In genomic region chr6:114042332-114042731, GRCm38 (mm10) we compare ENCODE assay signal across 9 mouse cellular contexts. TPM values are rescaled to one million over a fixed set of nuclear protein-coding genes. Genes with fewer than 3 reads are reported as not detected.
DNase-seq lines count a peak whose midpoint lies in the region; ATAC-seq and TF ChIP-seq lines count a peak whose summit lies in the region.
"Had no signal": no experiment of that assay in that cellular context is flagged by ENCODE, and none has a peak within 500 bp of the region (broad histone marks: within the 10 kb centered on the region; RNA-seq: fewer than 3 reads in every experiment).

Gene Atp2b2 (minus strand): TSS chr6:114042613.

- DNase-seq in heart, postnatal 0 days (ENCODE audit: low spot score), result no peak
- no peak for DNase-seq in heart, adult 18-20 months
- peak; percentile 20 for DNase-seq in adrenal gland, postnatal 25 days
- DNase-seq in limb, embryonic 10.5 days (ENCODE audit: low spot score), result no peak
- no peak for DNase-seq in gastrocnemius, postnatal 14 days

- WGBS in heart, postnatal 0 days, result 23% methylated on average over 12 of the region's 12 CpGs
- WGBS in forebrain, embryonic 12.5 days, result 25% methylated on average over 12 of the region's 12 CpGs
- 25% methylated on average over 12 of the region's 12 CpGs for WGBS in limb, embryonic 10.5 days
- 16% methylated on average over 12 of the region's 12 CpGs for WGBS in stomach, embryonic 16.5 days

- H3K9ac ChIP-seq in heart, postnatal 0 days (replicated peaks; ENCODE audit: low read depth, low read length), result no peak within 1 kb of the TSS
- H3K9ac ChIP-seq in forebrain, embryonic 12.5 days, result peak within 1 kb of the TSS; percentile 63
- H3K9ac ChIP-seq in stomach, embryonic 16.5 days (ENCODE audit: low read length), result 0 out of 2 replicates have a peak within 1 kb of the TSS, but pooled peaks have one; percentile 35

- peak within 1 kb of the TSS; percentile 42 for H3K4me3 ChIP-seq in heart, postnatal 0 days (ENCODE audit: low read depth, low read length)
- peak within 1 kb of the TSS; percentile 61 for H3K4me3 ChIP-seq in forebrain, embryonic 12.5 days (replicated peaks)
- H3K4me3 ChIP-seq in limb, embryonic 10.5 days, result peak within 1 kb of the TSS; percentile 54
- H3K4me3 ChIP-seq in stomach, embryonic 16.5 days (replicated peaks; ENCODE audit: low read length), result peak within 1 kb of the TSS; percentile 36

- H3K9me3 ChIP-seq in heart, postnatal 0 days (replicated peaks; ENCODE audit: control insufficient read depth, low read length), result no peaks in the 10 kb centered on the region
- H3K9me3 ChIP-seq in forebrain, embryonic 12.5 days, result no peaks in the 10 kb centered on the region
- no peaks in the 10 kb centered on the region for H3K9me3 ChIP-seq in limb, embryonic 10.5 days (replicated peaks)
- no peaks in the 10 kb centered on the region for H3K9me3 ChIP-seq in stomach, embryonic 16.5 days (replicated peaks; ENCODE audit: control insufficient read depth, low read length)

- no peak for ATAC-seq in heart, postnatal 0 days (ENCODE audit: insufficient read depth, low read depth)
- no peak for ATAC-seq in forebrain, embryonic 12.5 days (ENCODE audit: low FRiP score)
- no peak for ATAC-seq in stomach, embryonic 16.5 days (ENCODE audit: insufficient read depth, low FRiP score)
- no peak for ATAC-seq in megakaryocyte-erythroid progenitor cell, adult 5-6 weeks (replicated peaks; ENCODE audit: low FRiP score, low TSS enrichment, poor library complexity, severe bottlenecking)

- peak within 1 kb of the TSS; percentile 71 for H3K4me2 ChIP-seq in heart, postnatal 0 days (ENCODE audit: low read depth, low read length)
- peak within 1 kb of the TSS; percentile 100 for H3K4me2 ChIP-seq in forebrain, embryonic 12.5 days
- peak within 1 kb of the TSS; percentile 64 for H3K4me2 ChIP-seq in stomach, embryonic 16.5 days (ENCODE audit: low read depth, low read length)

- TF ChIP-seq CTCF in heart, postnatal 0 days (IDR thresholded peaks at IDR 0.05; ENCODE audit: low read depth), result no peak

- H3K36me3 ChIP-seq in heart, postnatal 0 days (replicated peaks; ENCODE audit: control insufficient read depth, insufficient read depth, low read length), result no peaks in the 10 kb centered on the region
- H3K36me3 ChIP-seq in forebrain, embryonic 12.5 days (replicated peaks), result no peaks in the 10 kb centered on the region
- no peaks in the 10 kb centered on the region for H3K36me3 ChIP-seq in limb, embryonic 10.5 days
- H3K36me3 ChIP-seq in stomach, embryonic 16.5 days (ENCODE audit: control insufficient read depth, insufficient read depth, low read length), result no peaks in the 10 kb centered on the region

- H3K4me1 ChIP-seq in heart, postnatal 0 days (ENCODE audit: control insufficient read depth, insufficient read depth), result no peaks in the 10 kb centered on the region; the same call in 1 of the 2 replicates
- peaks cover 7% of the 10 kb centered on the region for H3K4me1 ChIP-seq in forebrain, embryonic 12.5 days
- peaks cover 7% of the 10 kb centered on the region for H3K4me1 ChIP-seq in limb, embryonic 10.5 days
- peaks cover 3% of the 10 kb centered on the region; the same call in 1 of the 2 replicates for H3K4me1 ChIP-seq in stomach, embryonic 16.5 days (ENCODE audit: control insufficient read depth, insufficient read depth, low read length)

- intact Hi-C loops in gastrocnemius, postnatal 14 days (cut with DNase I; ENCODE audit: low total_unique reads), result no loop called here

- H3K27me3 ChIP-seq in heart, postnatal 0 days (ENCODE audit: control insufficient read depth, insufficient read depth, low read length), result peaks cover 55% of the 10 kb centered on the region
- peaks cover 65% of the 10 kb centered on the region for H3K27me3 ChIP-seq in forebrain, embryonic 12.5 days
- peaks cover 89% of the 10 kb centered on the region for H3K27me3 ChIP-seq in limb, embryonic 10.5 days (ENCODE audit: low read depth, poor library complexity, severe bottlenecking)
- peaks cover 47% of the 10 kb centered on the region for H3K27me3 ChIP-seq in stomach, embryonic 16.5 days (ENCODE audit: control insufficient read depth, insufficient read depth, low read length)

- no peak within 1 kb of the TSS for H3K27ac ChIP-seq in heart, postnatal 0 days (ENCODE audit: low read depth)
- no peak within 1 kb of the TSS for H3K27ac ChIP-seq in forebrain, embryonic 12.5 days
- no peak within 1 kb of the TSS for H3K27ac ChIP-seq in limb, embryonic 10.5 days
- no peak within 1 kb of the TSS for H3K27ac ChIP-seq in stomach, embryonic 16.5 days (ENCODE audit: low read length)

- TF ChIP-seq EP300 in heart, postnatal 0 days (IDR thresholded peaks at IDR 0.05; ENCODE audit: low read depth), result no peak

RNA-seq across cellular contexts. Expression of gene Atp2b2, which starts in this region (rescaled TPM):
- total RNA-seq in heart, postnatal 0 days (2014; rRNA removed; ENCODE audit: low replicate concordance), result 0.08 TPM in 1 of 2 replicates, not detected in the other
- polyA plus RNA-seq in heart, postnatal 0 days (2015; fragmentation: Nextera tagmentation; extraction: Ambion mirVana), result 0.03 and 0.07 TPM in 2 replicates
- total RNA-seq in heart, adult 18-20 months (2021), result 1 to 10 TPM; 1.3 to 1.6 TPM
- total RNA-seq in adrenal gland, postnatal 25 days (2021), result 3.8 and 8.1 TPM in 2 replicates
- 8.0 and 8.5 TPM in 2 replicates for polyA plus RNA-seq in forebrain, embryonic 12.5 days (2016; fragmentation: Nextera tagmentation; extraction: Ambion mirVana)
- 0.03 TPM in 2 replicates for polyA plus RNA-seq in limb, embryonic 10.5 days (2016; fragmentation: Nextera tagmentation; extraction: Ambion mirVana)
- polyA plus RNA-seq in stomach, embryonic 16.5 days (2015; fragmentation: Nextera tagmentation; extraction: Ambion mirVana), result 0.97 and 1.0 TPM in 2 replicates
- total RNA-seq in gastrocnemius, postnatal 14 days (2021), result under 1 TPM; 0.27 to 0.53 TPM
- total RNA-seq in megakaryocyte-erythroid progenitor cell, adult 5-6 weeks (2014; fragmentation: Nextera tagmentation), result not detected in 2 replicates
- not detected in 2 replicates for total RNA-seq in megakaryocyte-erythroid progenitor cell, adult 5-6 weeks (2017)
- total RNA-seq: hematopoietic stem cell, adult 5-6 weeks had no signal
